Mouse (Mus musculus): ENCODE data around the gene Fancd2. TPM values are rescaled to one million over a fixed set of nuclear protein-coding genes. Genes with fewer than 3 reads are reported as not detected.

Gene Fancd2
- polyA plus RNA-seq, 1 experiment from 2014 or later = 1.9 TPM

- H3K36me3 ChIP-seq (ENCODE audit: control insufficient read depth, insufficient read depth, low read length) = 0 out of 2 replicates have a peak, but pooled peaks cover 2% of the 10 kb centered on the region
- no peaks in the 10 kb centered on the region for H3K9me3 ChIP-seq (ENCODE audit: control insufficient read depth, low read length)
- ATAC-seq (ENCODE audit: low FRiP score, low TSS enrichment) (no peak), DNase-seq (ENCODE audit: low spot score) (no peak)
- no peak overlapping the region for H3K9ac ChIP-seq (ENCODE audit: low read length)
- H3K27ac ChIP-seq (replicated peaks) = no peak overlapping the region
- no peak overlapping the region for H3K4me2 ChIP-seq (replicated peaks; ENCODE audit: low read depth)
- TF ChIP-seq CTCF (IDR thresholded peaks at IDR 0.05; ENCODE audit: low read depth) (no peak), EP300 (optimal IDR thresholded peaks at IDR 0.05) (no peak)
- no peak overlapping the region for H3K4me3 ChIP-seq (ENCODE audit: low read depth, low read length)
- no peaks in the 10 kb centered on the region for H3K27me3 ChIP-seq (ENCODE audit: control insufficient read depth, insufficient read depth, low read length)
- whole genome bisulfite sequencing = 91% methylated on average over 3 of the region's 3 CpGs
- no peaks in the 10 kb centered on the region for H3K4me1 ChIP-seq (replicated peaks; ENCODE audit: control insufficient read depth, insufficient read depth)
Observed at GRCm38 (mm10) chr6:113579306-113579705, 47.8 kb downstream of the Fancd2 start.

- Histone ChIP-seq H3K36me3 (ENCODE audit: control insufficient read depth, insufficient read depth, low read length) (no peaks in the 10 kb centered on the region), H3K27me3 (ENCODE audit: control insufficient read depth, insufficient read depth, low read length) (no peaks in the 10 kb centered on the region), H3K9me3 (ENCODE audit: control insufficient read depth, low read length) (no peaks in the 10 kb centered on the region), H3K4me1 (replicated peaks; ENCODE audit: control insufficient read depth, insufficient read depth) (no peaks in the 10 kb centered on the region), H3K9ac (ENCODE audit: low read length) (no peak overlapping the region), H3K4me3 (ENCODE audit: low read depth, low read length) (no peak overlapping the region), H3K4me2 (replicated peaks; ENCODE audit: low read depth) (no peak overlapping the region), H3K27ac (replicated peaks) (no peak overlapping the region)
- DNase-seq (ENCODE audit: low spot score) (no peak), ATAC-seq (ENCODE audit: low FRiP score, low TSS enrichment) (no peak)
- TF ChIP-seq EP300 (optimal IDR thresholded peaks at IDR 0.05) = no peak
- no peak for TF ChIP-seq CTCF (IDR thresholded peaks at IDR 0.05; ENCODE audit: low read depth)
- 89% methylated on average over 4 of the region's 4 CpGs for WGBS
Observed at GRCm38 (mm10) chr6:113583023-113583422, 51.5 kb downstream of the Fancd2 start.

DNA sequence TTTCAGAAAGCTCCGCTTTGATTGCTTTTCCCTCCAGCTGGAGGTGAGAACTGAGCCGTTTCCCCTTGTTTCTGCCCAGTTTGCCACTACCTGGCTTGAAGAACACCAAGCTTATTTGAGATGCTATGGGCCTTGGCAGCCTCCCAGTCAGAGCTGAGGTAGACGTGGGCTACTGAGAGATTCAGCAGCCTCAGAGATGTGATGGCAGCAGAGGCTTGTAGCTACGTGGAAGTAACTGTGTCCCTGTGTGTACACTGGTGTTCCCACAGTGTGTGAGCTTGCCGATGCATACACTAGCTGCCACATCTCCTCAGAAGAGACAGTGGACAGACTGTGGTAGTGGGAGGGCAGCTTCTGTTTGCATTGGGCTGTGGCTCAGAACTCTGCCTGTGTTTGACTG is 53.6 kb downstream of the Fancd2 start:
- DNase-seq (ENCODE audit: low spot score) (no peak), ATAC-seq (ENCODE audit: low FRiP score, low TSS enrichment) (no peak)
- Histone ChIP-seq H3K27me3 (ENCODE audit: control insufficient read depth, insufficient read depth, low read length) (no peaks in the 10 kb centered on the region), H3K27ac (replicated peaks) (no peak overlapping the region), H3K4me1 (replicated peaks; ENCODE audit: control insufficient read depth, insufficient read depth) (no peaks in the 10 kb centered on the region), H3K9me3 (ENCODE audit: control insufficient read depth, low read length) (no peaks in the 10 kb centered on the region), H3K9ac (ENCODE audit: low read length) (no peak overlapping the region), H3K36me3 (ENCODE audit: control insufficient read depth, insufficient read depth, low read length) (no peaks in the 10 kb centered on the region), H3K4me3 (ENCODE audit: low read depth, low read length) (no peak overlapping the region), H3K4me2 (replicated peaks; ENCODE audit: low read depth) (no peak overlapping the region)
- 93% methylated on average over 5 of the region's 5 CpGs for WGBS
- TF ChIP-seq EP300 (optimal IDR thresholded peaks at IDR 0.05) = no peak
- TF ChIP-seq CTCF (IDR thresholded peaks at IDR 0.05; ENCODE audit: low read depth) = no peak

DNA sequence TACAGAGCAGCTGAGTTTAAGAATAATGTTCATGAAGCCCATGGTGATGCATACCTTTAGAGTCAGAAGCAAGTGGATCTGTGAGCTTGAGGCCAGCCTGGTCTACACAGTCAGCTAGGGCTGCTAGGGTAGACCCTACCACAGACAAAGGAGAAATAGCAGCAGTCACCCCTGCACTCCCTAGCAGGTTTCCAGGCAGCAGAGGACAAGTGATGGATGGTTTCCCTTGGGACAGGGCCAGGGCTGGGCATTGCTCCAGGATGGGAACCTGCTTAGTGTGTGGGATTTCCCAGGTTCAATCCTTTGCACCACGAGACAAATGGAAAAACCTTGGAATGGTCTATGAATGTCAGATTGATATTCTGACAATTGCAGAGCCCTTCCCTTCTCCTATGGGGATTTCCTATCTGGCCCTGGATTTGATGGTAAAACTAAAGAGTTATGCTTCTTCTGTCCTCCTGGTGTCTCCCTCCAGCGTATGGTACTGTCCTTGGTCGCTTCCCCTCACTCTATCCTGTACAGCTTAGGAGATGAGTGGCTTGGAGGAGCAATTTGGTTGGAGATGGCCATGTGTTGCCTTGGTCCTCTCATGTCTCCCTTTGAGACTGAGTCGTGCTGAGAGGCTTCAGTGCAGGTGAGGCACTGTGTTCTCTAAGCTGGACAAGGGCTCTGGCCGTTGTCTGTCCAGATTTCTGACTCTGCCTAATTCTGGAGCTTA is 55.1 kb downstream of the Fancd2 start:
- Histone ChIP-seq H3K4me1 (replicated peaks; ENCODE audit: control insufficient read depth, insufficient read depth) (no peaks in the 10 kb centered on the region), H3K36me3 (ENCODE audit: control insufficient read depth, insufficient read depth, low read length) (no peaks in the 10 kb centered on the region), H3K4me2 (replicated peaks; ENCODE audit: low read depth) (no peak overlapping the region), H3K9ac (ENCODE audit: low read length) (no peak overlapping the region), H3K27ac (replicated peaks) (no peak overlapping the region), H3K27me3 (ENCODE audit: control insufficient read depth, insufficient read depth, low read length) (no peaks in the 10 kb centered on the region), H3K9me3 (ENCODE audit: control insufficient read depth, low read length) (no peaks in the 10 kb centered on the region), H3K4me3 (ENCODE audit: low read depth, low read length) (no peak overlapping the region)
- TF ChIP-seq EP300 (optimal IDR thresholded peaks at IDR 0.05) (no peak), CTCF (IDR thresholded peaks at IDR 0.05; ENCODE audit: low read depth) (peak; percentile 48)
- DNase-seq (ENCODE audit: low spot score) (peak; percentile 38), ATAC-seq (ENCODE audit: low FRiP score, low TSS enrichment) (peak; percentile 51; the same call in 1 of the 2 replicates)
- WGBS = 40% methylated on average over 5 of the region's 5 CpGs

- Histone ChIP-seq H3K36me3 (ENCODE audit: control insufficient read depth, insufficient read depth, low read length) (no peaks in the 10 kb centered on the region), H3K9me3 (ENCODE audit: control insufficient read depth, low read length) (no peaks in the 10 kb centered on the region), H3K4me3 (ENCODE audit: low read depth, low read length) (no peak overlapping the region), H3K27ac (replicated peaks) (no peak overlapping the region), H3K4me2 (replicated peaks; ENCODE audit: low read depth) (no peak overlapping the region), H3K27me3 (ENCODE audit: control insufficient read depth, insufficient read depth, low read length) (no peaks in the 10 kb centered on the region), H3K9ac (ENCODE audit: low read length) (no peak overlapping the region), H3K4me1 (replicated peaks; ENCODE audit: control insufficient read depth, insufficient read depth) (no peaks in the 10 kb centered on the region)
- WGBS = 93% methylated on average over 2 of the region's 2 CpGs
- DNase-seq (ENCODE audit: low spot score) (no peak), ATAC-seq (ENCODE audit: low FRiP score, low TSS enrichment) (no peak)
- TF ChIP-seq CTCF (IDR thresholded peaks at IDR 0.05; ENCODE audit: low read depth) (no peak), EP300 (optimal IDR thresholded peaks at IDR 0.05) (no peak)
Observed at GRCm38 (mm10) chr6:113592637-113593036, 61.2 kb downstream of the Fancd2 start.

DNA sequence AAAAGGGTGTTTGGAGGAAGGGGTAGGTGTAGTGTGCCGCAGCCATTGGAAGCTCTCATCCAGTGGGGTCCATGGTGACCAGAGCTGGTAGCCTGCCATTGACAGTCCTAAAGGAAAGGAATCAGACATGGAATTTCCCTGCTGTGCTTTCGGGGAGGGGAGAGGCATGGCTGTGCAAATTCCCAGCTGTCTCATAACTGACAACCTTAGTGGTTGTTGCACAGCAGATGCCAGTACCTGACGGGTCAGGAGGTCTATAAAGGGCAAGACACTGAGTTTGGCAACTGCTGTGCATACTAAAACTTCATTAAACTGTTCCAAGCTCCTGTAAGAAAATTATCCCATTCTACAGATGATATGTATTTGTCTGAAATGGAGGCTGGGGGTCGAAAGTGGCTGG is 66.5 kb downstream of the Fancd2 start:
- DNase-seq (ENCODE audit: low spot score) (no peak), ATAC-seq (ENCODE audit: low FRiP score, low TSS enrichment) (no peak)

More for the DNA sequence above, 66.5 kb downstream of the Fancd2 start:
- H3K27ac ChIP-seq (replicated peaks) = no peak overlapping the region
- H3K4me2 ChIP-seq (replicated peaks; ENCODE audit: low read depth) = no peak overlapping the region
- no peaks in the 10 kb centered on the region for H3K9me3 ChIP-seq (ENCODE audit: control insufficient read depth, low read length)
- no peak overlapping the region for H3K9ac ChIP-seq (ENCODE audit: low read length)
- no peaks in the 10 kb centered on the region for H3K27me3 ChIP-seq (ENCODE audit: control insufficient read depth, insufficient read depth, low read length)
- 92% methylated on average over 4 of the region's 4 CpGs for WGBS
- no peak for TF ChIP-seq EP300 (optimal IDR thresholded peaks at IDR 0.05)
- TF ChIP-seq CTCF (IDR thresholded peaks at IDR 0.05; ENCODE audit: low read depth) = no peak
- no peaks in the 10 kb centered on the region for H3K36me3 ChIP-seq (ENCODE audit: control insufficient read depth, insufficient read depth, low read length)
- no peaks in the 10 kb centered on the region for H3K4me1 ChIP-seq (replicated peaks; ENCODE audit: control insufficient read depth, insufficient read depth)
- no peak overlapping the region for H3K4me3 ChIP-seq (ENCODE audit: low read depth, low read length)

Measured in stomach, postnatal 0 days (tissue).